Mouse (Mus musculus): ENCODE results near the gene Crtc1. TPM values are rescaled to one million over a fixed set of nuclear protein-coding genes. Genes with fewer than 3 reads are reported as not detected.

Crtc1 gene
- total RNA-seq, 2 experiments from 2014 or later, result 152 to 154 TPM

GRCm38 (mm10) chr8:70426300-70426907 is 13.0 kb downstream of the Crtc1 start:
- no peak for DNase-seq (ENCODE audit: low spot score in 2 of 2)

DNA sequence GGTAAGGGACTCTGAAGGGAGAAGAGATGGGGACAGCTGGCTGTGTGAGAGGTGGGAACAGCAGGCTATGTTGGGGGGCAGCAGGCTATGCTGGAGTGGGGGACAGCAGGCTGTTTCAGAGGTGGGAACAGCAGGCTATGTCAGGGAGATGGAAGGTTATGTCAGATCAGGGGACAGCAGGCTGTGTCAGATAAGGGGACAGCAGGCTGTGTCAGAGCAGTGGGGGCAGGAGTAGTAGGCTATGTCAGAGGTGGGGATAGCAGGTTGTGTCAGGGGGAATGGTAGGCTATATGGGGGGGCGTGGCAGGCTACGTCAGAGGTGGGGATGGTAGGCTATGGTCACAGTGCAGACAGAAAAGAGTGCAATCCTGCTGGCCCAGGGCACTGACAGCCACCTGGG is 16.7 kb downstream of the Crtc1 start:
- DNase-seq (ENCODE audit: low spot score in 2 of 2), result no peak

GRCm38 (mm10) chr8:70421349-70422104 is 17.9 kb downstream of the Crtc1 start:
- DNase-seq (ENCODE audit: low spot score in 2 of 2), result no peak

GRCm38 (mm10) chr8:70419879-70420643 is 19.3 kb downstream of the Crtc1 start:
- DNase-seq (ENCODE audit: low spot score in 2 of 2), result no peak

- peak; percentile 55 to 76 for DNase-seq (ENCODE audit: low spot score in 2 of 2)
These were observed 20.4 kb downstream of the Crtc1 start for GRCm38 (mm10) chr8:70418954-70419353.

DNA sequence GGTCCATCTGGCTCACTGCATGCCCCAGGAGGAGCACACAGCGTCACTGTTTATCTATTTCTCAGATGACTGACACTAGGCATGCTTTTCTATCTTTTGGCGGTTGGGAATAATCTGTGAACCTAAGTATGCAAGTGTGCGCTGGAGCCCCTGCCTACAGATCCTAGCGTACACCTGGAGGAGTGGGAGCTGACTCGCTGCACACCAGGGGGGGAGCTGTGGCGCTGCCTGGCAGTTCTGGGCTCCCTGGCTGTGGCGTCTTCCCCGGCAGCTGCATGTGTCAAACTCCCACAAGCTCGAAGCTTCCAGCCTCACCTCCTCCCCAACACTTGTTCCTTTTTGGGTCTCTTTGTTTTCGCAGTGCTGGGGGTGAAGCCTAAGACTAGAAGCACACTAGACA is 21.5 kb downstream of the Crtc1 start:
- DNase-seq (ENCODE audit: low spot score in 2 of 2), result peak; percentile 73 to 88

GRCm38 (mm10) chr8:70416941-70417340 is 22.4 kb downstream of the Crtc1 start:
- peak; percentile 61 to 70 for DNase-seq (ENCODE audit: low spot score in 2 of 2)

GRCm38 (mm10) chr8:70415540-70416451 is 23.6 kb downstream of the Crtc1 start:
- peak; percentile 31 to 49 for DNase-seq (ENCODE audit: low spot score in 2 of 2)

- no peak for DNase-seq (ENCODE audit: low spot score in 2 of 2)
These were observed 25.0 kb downstream of the Crtc1 start for GRCm38 (mm10) chr8:70414310-70414946.

DNA sequence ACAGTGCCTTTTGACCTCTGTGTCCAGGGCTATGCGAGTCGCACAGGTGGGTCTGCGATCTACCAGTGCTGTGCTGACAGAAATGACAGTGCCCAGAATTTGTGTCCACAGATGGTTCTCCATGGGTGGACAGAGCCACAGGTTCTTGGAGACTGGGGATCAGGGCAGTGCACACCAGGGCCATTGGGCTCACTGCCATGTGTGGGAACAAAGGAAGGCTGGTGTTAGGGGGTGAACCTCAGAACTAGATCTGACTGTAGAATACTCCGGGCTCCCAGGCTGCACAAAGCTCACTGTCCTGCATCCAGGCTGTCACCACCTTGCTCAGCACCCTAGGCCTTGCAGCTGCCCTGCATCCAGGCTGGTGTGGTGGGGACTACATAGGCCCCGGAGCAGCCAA is 29.1 kb downstream of the Crtc1 start:
- no peak for DNase-seq (ENCODE audit: low spot score in 2 of 2)

DNA sequence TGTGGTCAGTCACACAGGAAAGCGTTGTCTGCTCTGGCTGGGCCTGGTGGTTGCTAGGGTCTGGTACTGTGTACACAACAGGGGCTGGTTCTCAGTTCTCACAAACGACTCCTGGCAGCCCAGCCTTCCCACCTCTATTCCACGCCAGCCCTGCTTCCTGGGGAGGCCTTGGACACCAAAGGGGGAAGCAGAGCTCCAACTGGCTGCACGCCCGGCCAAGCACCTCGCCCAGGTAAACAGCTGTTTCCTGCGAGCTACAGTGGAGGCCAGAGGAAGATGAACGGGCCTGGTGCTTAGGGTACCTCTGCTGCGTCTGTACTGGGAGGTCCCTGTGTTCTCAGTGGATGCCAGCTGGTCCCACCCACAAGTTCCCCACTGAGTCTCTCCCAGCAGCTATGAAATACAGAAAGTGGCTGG is 29.9 kb downstream of the Crtc1 start:
- DNase-seq (ENCODE audit: low spot score in 2 of 2), result peak; percentile 40 to 57

- no peak for DNase-seq (ENCODE audit: low spot score in 2 of 2)
These were observed 30.4 kb downstream of the Crtc1 start for GRCm38 (mm10) chr8:70409019-70409418.

DNA sequence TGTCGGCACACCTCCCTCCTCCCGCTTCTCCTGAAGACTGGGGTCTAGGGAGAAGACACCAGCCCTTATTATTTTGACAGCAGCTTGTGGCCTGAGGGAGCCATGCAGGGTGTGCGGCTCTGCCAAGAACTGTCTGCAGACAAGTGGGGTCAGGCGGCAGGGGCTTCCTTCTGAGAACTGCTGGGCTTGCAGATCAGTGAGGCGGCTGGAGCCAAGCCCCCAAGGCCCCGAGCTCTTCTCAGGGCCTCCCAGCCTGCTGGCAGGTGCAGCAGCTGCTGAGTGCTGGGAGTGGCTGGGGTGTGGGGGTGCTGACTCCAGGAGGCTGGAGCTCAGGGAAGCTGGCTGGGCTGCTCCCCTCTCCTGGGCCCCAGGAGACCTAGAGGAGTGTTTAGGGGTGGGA is 31.1 kb downstream of the Crtc1 start:
- DNase-seq (ENCODE audit: low spot score in 2 of 2), result no peak

DNA sequence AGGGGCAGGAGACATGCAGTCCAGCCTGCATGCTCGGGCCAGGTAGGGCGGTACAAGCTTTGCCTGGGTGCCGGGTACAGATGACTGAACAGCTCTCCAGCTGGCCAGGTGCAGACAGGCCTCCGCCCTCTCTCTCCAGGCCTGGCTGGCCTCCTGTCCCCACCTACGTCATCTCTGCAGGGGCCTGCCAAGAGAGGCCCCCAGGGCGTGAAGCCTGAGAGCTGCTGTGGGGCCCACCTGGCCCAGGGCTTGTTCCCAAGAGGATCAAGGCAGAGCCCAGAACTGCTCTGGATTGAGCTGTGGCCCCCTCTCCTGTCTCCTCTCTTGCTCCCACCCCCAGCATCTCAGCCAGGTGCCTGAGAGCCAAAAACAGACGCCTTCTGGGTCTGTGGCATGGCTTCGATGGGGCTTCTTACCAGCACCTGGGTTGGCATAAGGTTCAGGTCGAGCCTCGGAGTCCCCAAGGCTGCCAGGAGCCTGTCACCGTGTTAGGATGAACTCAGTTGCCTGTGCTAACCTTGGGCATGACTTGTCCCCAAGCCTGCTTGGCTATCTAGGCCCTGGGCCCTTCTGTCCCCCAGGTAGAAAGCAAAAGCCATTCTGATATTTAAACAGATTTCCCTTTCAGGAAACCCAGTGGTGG is 32.8 kb downstream of the Crtc1 start:
- DNase-seq (ENCODE audit: low spot score in 2 of 2), result no peak

- DNase-seq (ENCODE audit: low spot score in 2 of 2), result no peak
These were observed 34.2 kb downstream of the Crtc1 start for GRCm38 (mm10) chr8:70405189-70405588.

DNA sequence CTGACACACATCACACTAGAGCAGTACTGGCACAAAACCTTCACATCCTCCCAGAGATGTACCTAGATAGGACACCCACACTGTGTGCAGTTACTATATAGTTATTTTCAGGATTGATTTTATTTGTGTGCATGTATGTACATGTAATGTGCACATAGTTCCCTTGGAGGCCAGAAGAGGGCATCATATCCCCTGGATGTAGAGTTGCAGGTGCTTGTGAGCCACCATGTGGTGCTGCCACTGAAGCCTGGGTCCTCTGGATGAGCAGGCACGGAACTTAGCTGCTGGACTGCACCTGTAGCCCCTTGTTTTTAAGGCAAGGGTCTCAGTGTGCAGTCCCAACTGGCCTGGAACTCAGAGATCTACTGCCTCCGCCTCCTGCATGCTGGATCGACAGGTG is 35.2 kb downstream of the Crtc1 start:
- no peak for DNase-seq (ENCODE audit: low spot score in 2 of 2)

- no peak for DNase-seq (ENCODE audit: low spot score in 2 of 2)
These were observed 41.5 kb downstream of the Crtc1 start for GRCm38 (mm10) chr8:70397611-70398563.

DNA sequence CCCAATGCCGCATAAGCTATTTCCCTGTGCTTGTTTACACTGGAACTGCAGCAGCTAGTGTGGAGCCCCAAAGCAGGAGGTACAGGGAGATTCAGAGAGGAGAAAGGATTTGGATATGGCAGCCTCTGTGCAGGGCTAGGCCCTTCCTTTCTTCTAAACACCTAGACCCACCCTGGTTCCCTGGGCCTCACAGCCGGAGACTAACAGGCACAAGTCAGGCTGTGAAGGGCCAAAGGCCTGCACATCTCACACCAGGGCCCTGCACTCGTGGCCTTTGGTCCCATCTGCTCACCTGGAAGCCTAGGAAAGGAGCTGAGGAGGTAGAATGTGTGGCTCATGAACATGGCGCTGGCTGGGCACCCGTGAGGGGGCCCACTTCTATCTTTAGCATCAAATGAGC is 43.2 kb downstream of the Crtc1 start:
- no peak for DNase-seq (ENCODE audit: low spot score in 2 of 2)

DNA sequence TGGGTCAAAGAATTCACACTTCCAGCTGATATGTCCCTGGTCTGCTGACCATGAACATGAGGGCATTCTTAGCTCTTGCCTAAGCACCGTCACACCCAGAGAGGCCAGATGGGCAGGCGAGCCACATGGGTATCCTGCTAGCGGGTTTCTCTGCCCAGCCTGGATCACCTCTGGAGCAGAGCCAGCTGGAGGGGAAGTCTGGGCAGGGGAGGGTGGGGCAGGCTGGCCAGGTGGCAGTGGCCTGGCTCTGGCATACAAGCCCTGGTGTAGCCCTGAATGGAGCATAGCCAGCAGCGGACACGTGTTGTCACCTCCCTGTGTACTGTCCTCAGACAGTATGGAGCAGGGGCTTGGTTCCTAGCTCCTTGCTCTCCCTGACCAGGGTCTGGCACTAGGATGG is 43.7 kb downstream of the Crtc1 start:
- no peak for DNase-seq (ENCODE audit: low spot score in 2 of 2)
